Mouse (Mus musculus): ENCODE results near the gene Adora2b. TPM values are rescaled to one million over a fixed set of nuclear protein-coding genes. Genes with fewer than 3 reads are reported as not detected.

Adora2b gene
- polyA plus RNA-seq, 1 experiment from 2014 or later: 1.5 TPM

DNA sequence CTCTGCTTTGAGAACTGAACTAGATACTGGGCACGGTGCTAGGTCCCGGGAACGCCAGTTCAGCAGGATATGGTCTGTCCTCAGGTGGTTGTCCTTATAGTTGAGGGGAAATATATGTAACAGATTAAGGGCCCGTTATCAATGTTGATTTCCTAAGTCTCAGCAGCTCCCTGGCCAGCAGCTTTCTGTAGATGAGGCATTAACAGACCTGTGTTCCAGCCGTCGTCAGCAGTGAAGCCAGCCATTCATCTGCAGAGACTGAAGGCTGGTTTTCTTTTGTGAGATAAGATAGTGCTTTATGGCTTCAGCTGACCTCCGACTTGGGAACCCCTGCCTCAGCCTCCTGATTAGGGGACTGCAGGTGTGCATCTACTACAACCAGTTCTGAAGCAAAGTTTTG, 15.2 kb downstream of the Adora2b start:
- Histone ChIP-seq H3K4me1 (ENCODE audit: control insufficient read depth in 2 of 2, insufficient read depth in 2 of 2, low read length in 2 of 2) (peaks cover 3 to 7% of the 10 kb centered on the region in 2 experiments; a peak in 1 of 4 replicates), H3K27me3 (ENCODE audit: control insufficient read depth, insufficient read depth, low read length) (0 out of 2 replicates have a peak, but pooled peaks cover 12% of the 10 kb centered on the region), H3K27ac (replicated peaks in 1 of 2; ENCODE audit: control insufficient read depth in 1 of 2, insufficient read depth in 1 of 2, low read depth in 2 of 2, low read length in 2 of 2) (no peak overlapping the region), H3K9me3 (ENCODE audit: control insufficient read depth, low read length) (no peaks in the 10 kb centered on the region), H3K4me2 (ENCODE audit: low read length) (no peak overlapping the region), H3K36me3 (ENCODE audit: control insufficient read depth, insufficient read depth, low read length) (no peaks in the 10 kb centered on the region), H3K9ac (ENCODE audit: low read length) (no peak overlapping the region), H3K4me3 (ENCODE audit: control insufficient read depth in 1 of 2, insufficient read depth in 1 of 2, low read depth in 1 of 2, low read length in 2 of 2) (no peak overlapping the region)
- WGBS: 32% methylated on average over 7 of the region's 7 CpGs
- no peak for ATAC-seq (ENCODE audit: insufficient number of reproducible peaks, insufficient read depth, low FRiP score, low read depth)

DNA sequence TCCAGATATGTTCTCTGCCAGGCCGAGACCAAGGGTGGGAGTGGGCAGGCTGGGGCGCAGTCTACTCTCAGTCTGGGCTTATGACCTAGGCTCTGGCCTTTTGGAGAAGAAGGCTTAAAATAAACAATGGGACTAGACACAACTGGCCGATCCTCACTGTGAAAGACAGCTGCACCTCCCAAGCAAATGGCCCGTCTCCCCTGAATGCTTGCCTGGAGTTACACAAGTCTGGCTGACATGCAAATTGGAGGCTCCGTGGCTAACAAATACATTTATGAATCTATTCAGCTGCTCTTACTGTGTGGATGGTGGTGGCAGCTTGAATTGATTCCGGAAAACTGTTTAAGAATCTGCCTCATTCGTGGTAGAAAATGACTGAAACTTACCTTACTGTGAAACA, 16.9 kb downstream of the Adora2b start:
- WGBS: 87% methylated on average over 7 of the region's 7 CpGs
- no peak overlapping the region for H3K27ac ChIP-seq (replicated peaks in 1 of 2; ENCODE audit: control insufficient read depth in 1 of 2, insufficient read depth in 1 of 2, low read depth in 2 of 2, low read length in 2 of 2)
- no peaks in the 10 kb centered on the region for H3K36me3 ChIP-seq (ENCODE audit: control insufficient read depth, insufficient read depth, low read length)
- ATAC-seq (ENCODE audit: insufficient number of reproducible peaks, insufficient read depth, low FRiP score, low read depth): no peak
- H3K4me1 ChIP-seq (ENCODE audit: control insufficient read depth in 2 of 2, insufficient read depth in 2 of 2, low read length in 2 of 2): peaks cover 3 to 7% of the 10 kb centered on the region in 2 experiments; a peak in 1 of 4 replicates
- H3K9ac ChIP-seq (ENCODE audit: low read length): no peak overlapping the region
- H3K4me3 ChIP-seq (ENCODE audit: control insufficient read depth in 1 of 2, insufficient read depth in 1 of 2, low read depth in 1 of 2, low read length in 2 of 2): no peak overlapping the region
- 0 out of 2 replicates have a peak, but pooled peaks cover 5% of the 10 kb centered on the region for H3K27me3 ChIP-seq (ENCODE audit: control insufficient read depth, insufficient read depth, low read length)
- H3K4me2 ChIP-seq (ENCODE audit: low read length): no peak overlapping the region
- no peaks in the 10 kb centered on the region for H3K9me3 ChIP-seq (ENCODE audit: control insufficient read depth, low read length)

DNA sequence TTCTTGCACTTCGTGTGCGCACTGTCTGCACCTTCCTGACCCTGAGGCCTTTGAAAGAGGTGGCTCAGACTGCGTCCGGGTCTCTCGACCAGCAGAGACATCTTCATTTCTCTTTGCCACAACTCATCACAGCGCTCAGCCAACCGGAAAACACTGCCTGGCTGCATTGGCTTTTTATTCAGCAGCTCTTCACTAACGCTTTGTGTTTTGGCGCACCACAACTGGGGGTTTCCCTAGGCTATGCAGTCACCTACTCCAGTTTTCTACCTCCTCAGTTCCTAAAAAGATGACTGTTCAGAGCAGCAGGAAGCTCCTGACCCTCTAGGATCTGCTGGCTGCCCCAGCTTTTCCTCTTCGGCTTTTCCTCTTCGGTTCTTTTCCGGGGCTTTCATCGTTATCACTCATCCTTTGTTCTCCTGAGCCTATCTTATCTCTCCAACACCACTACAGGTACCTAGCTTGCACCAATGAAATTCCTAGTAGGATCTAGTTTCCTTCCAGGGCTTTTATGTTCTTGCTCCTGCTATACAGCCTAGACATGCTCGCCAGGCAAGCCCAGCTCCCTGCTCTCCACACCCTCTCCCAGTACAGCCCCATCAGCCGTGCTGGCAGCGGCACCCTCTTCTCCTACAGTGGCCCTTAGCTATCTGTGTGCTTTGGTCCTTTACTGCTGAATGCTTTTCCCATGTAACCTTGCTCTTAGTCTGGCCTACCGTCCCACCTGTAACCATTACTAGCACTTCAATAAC, 17.9 kb downstream of the Adora2b start:
- Histone ChIP-seq H3K9ac (ENCODE audit: low read length) (no peak overlapping the region), H3K27me3 (ENCODE audit: control insufficient read depth, insufficient read depth, low read length) (0 out of 2 replicates have a peak, but pooled peaks cover 5% of the 10 kb centered on the region), H3K9me3 (ENCODE audit: control insufficient read depth, low read length) (no peaks in the 10 kb centered on the region), H3K36me3 (ENCODE audit: control insufficient read depth, insufficient read depth, low read length) (no peaks in the 10 kb centered on the region), H3K4me3 (ENCODE audit: control insufficient read depth in 1 of 2, insufficient read depth in 1 of 2, low read depth in 1 of 2, low read length in 2 of 2) (no peak overlapping the region), H3K4me1 (ENCODE audit: control insufficient read depth in 2 of 2, insufficient read depth in 2 of 2, low read length in 2 of 2) (peaks cover 3 to 7% of the 10 kb centered on the region in 2 experiments; a peak in 1 of 4 replicates), H3K4me2 (ENCODE audit: low read length) (no peak overlapping the region), H3K27ac (replicated peaks in 1 of 2; ENCODE audit: control insufficient read depth in 1 of 2, insufficient read depth in 1 of 2, low read depth in 2 of 2, low read length in 2 of 2) (no peak overlapping the region)
- WGBS: 46% methylated on average over 17 of the region's 17 CpGs
- no peak for ATAC-seq (ENCODE audit: insufficient number of reproducible peaks, insufficient read depth, low FRiP score, low read depth)

DNA sequence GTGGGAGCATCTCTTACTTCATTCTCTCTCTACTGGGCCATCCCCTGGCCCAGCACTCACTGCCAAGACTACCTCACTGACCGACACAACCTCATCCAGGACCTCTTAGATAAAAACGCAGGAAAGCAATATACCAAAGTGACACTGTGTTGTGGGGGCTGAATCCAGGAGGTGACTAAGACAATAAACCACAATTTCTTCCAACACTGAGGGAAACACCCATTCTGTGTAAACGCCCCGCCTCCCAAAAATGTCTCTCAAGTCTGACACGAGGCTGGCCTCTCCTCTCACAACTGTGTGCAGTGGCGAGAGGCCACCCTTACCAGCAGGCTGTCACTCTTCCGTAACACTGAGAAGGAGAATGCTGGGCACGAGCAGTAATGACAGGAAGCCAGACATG, 19.6 kb downstream of the Adora2b start:
- Histone ChIP-seq H3K9me3 (ENCODE audit: control insufficient read depth, low read length) (no peaks in the 10 kb centered on the region), H3K4me1 (ENCODE audit: control insufficient read depth in 2 of 2, insufficient read depth in 2 of 2, low read length in 2 of 2) (peaks cover 3 to 7% of the 10 kb centered on the region in 2 experiments; a peak in 1 of 4 replicates), H3K27me3 (ENCODE audit: control insufficient read depth, insufficient read depth, low read length) (0 out of 2 replicates have a peak, but pooled peaks cover 5% of the 10 kb centered on the region), H3K36me3 (ENCODE audit: control insufficient read depth, insufficient read depth, low read length) (no peaks in the 10 kb centered on the region), H3K4me2 (ENCODE audit: low read length) (no peak overlapping the region), H3K27ac (replicated peaks in 1 of 2; ENCODE audit: control insufficient read depth in 1 of 2, insufficient read depth in 1 of 2, low read depth in 2 of 2, low read length in 2 of 2) (no peak overlapping the region), H3K4me3 (ENCODE audit: control insufficient read depth in 1 of 2, insufficient read depth in 1 of 2, low read depth in 1 of 2, low read length in 2 of 2) (no peak overlapping the region), H3K9ac (ENCODE audit: low read length) (no peak overlapping the region)
- 72% methylated on average over 8 of the region's 8 CpGs for WGBS
- no peak for ATAC-seq (ENCODE audit: insufficient number of reproducible peaks, insufficient read depth, low FRiP score, low read depth)

DNA sequence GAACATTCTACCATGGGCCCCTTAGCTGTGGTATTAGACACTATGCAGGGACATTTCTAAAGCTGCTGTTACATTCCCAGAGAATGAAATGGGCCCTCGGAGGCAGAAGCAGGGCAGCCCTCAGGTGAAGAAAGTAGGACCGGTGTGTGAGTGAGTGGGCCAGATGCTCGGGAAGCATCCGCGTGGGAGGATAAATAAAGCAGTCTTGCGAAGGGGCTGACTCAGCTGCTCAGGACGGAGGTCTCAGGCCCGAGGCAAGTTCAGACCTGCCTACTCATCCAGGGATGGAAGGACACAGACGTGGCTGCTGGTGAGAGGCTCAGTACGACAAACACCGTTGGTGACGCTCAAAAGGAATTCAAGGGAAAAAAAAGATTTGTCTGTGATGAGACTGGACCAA, 20.3 kb downstream of the Adora2b start:
- WGBS: 69% methylated on average over 12 of the region's 12 CpGs
- H3K9ac ChIP-seq (ENCODE audit: low read length): no peak overlapping the region
- H3K36me3 ChIP-seq (ENCODE audit: control insufficient read depth, insufficient read depth, low read length): no peaks in the 10 kb centered on the region
- H3K4me2 ChIP-seq (ENCODE audit: low read length): no peak overlapping the region
- peaks cover 0 to 7% of the 10 kb centered on the region in 2 experiments; a peak in 1 of 4 replicates for H3K4me1 ChIP-seq (ENCODE audit: control insufficient read depth in 2 of 2, insufficient read depth in 2 of 2, low read length in 2 of 2)
- H3K27ac ChIP-seq (replicated peaks in 1 of 2; ENCODE audit: control insufficient read depth in 1 of 2, insufficient read depth in 1 of 2, low read depth in 2 of 2, low read length in 2 of 2): no peak overlapping the region
- no peak overlapping the region for H3K4me3 ChIP-seq (ENCODE audit: control insufficient read depth in 1 of 2, insufficient read depth in 1 of 2, low read depth in 1 of 2, low read length in 2 of 2)
- H3K9me3 ChIP-seq (ENCODE audit: control insufficient read depth, low read length): no peaks in the 10 kb centered on the region
- 0 out of 2 replicates have a peak, but pooled peaks cover 5% of the 10 kb centered on the region for H3K27me3 ChIP-seq (ENCODE audit: control insufficient read depth, insufficient read depth, low read length)
- no peak for ATAC-seq (ENCODE audit: insufficient number of reproducible peaks, insufficient read depth, low FRiP score, low read depth)

DNA sequence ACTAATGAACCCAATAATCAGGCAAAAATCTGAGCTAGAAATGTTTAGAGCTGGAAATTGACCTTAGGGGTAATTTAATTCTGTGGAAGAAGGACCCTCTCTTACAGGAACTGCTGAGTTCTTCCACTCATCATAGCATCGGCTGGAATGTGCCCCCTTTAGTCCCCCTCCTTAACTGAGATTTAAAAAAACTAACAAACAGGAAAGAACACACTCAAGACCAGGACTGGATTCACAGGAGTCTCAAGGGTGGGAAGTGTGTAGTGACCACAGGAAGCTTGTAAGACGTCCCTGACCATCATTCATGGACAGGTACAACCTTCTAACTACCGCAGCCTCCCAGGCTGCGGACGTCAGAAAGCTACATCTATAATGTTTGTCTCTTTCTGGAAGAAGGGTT, 22.1 kb downstream of the Adora2b start:
- Histone ChIP-seq H3K9me3 (ENCODE audit: control insufficient read depth, low read length) (no peaks in the 10 kb centered on the region), H3K27ac (replicated peaks in 1 of 2; ENCODE audit: control insufficient read depth in 1 of 2, insufficient read depth in 1 of 2, low read depth in 2 of 2, low read length in 2 of 2) (no peak overlapping the region), H3K4me1 (ENCODE audit: control insufficient read depth in 2 of 2, insufficient read depth in 2 of 2, low read length in 2 of 2) (0 out of 4 replicates have a peak, but pooled peaks cover 0 to 7% of the 10 kb centered on the region in 2 experiments), H3K4me2 (ENCODE audit: low read length) (no peak overlapping the region), H3K27me3 (ENCODE audit: control insufficient read depth, insufficient read depth, low read length) (no peaks in the 10 kb centered on the region), H3K4me3 (ENCODE audit: control insufficient read depth in 1 of 2, insufficient read depth in 1 of 2, low read depth in 1 of 2, low read length in 2 of 2) (no peak overlapping the region), H3K9ac (ENCODE audit: low read length) (no peak overlapping the region), H3K36me3 (ENCODE audit: control insufficient read depth, insufficient read depth, low read length) (no peaks in the 10 kb centered on the region)
- ATAC-seq (ENCODE audit: insufficient number of reproducible peaks, insufficient read depth, low FRiP score, low read depth): no peak
- WGBS: 50% methylated on average over 5 of the region's 5 CpGs

DNA sequence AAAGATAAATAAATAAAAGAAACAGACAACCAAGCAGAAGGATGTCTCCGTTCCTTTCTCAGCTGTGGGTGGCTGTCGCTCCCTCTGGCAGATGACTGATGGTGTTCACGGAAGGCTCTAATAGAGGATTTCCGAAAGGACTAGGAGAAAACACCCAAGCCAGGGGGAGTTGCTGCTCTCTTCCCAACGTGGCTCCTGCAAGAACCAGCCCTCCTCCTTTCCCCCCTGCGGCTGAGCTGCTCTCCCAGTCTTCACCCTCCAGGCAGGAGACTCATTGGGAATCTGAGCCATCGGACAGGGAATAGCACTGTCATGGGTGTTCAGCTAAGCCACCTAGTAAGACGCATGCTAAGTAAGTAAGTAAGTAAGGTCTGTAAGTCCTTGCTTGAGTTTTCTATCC, 28.3 kb downstream of the Adora2b start:
- H3K9me3 ChIP-seq (ENCODE audit: control insufficient read depth, low read length): no peaks in the 10 kb centered on the region
- no peak overlapping the region for H3K9ac ChIP-seq (ENCODE audit: low read length)
- H3K27ac ChIP-seq (replicated peaks in 1 of 2; ENCODE audit: control insufficient read depth in 1 of 2, insufficient read depth in 1 of 2, low read depth in 2 of 2, low read length in 2 of 2): no peak overlapping the region
- no peak overlapping the region for H3K4me2 ChIP-seq (ENCODE audit: low read length)
- H3K4me3 ChIP-seq (ENCODE audit: control insufficient read depth in 1 of 2, insufficient read depth in 1 of 2, low read depth in 1 of 2, low read length in 2 of 2): no peak overlapping the region
- H3K4me1 ChIP-seq (ENCODE audit: control insufficient read depth in 2 of 2, insufficient read depth in 2 of 2, low read length in 2 of 2): peaks cover 0 to 6% of the 10 kb centered on the region in 2 experiments; a peak in 1 of 4 replicates
- H3K36me3 ChIP-seq (ENCODE audit: control insufficient read depth, insufficient read depth, low read length): no peaks in the 10 kb centered on the region
- WGBS: 47% methylated on average over 8 of the region's 8 CpGs
- ATAC-seq (ENCODE audit: insufficient number of reproducible peaks, insufficient read depth, low FRiP score, low read depth): no peak
- H3K27me3 ChIP-seq (ENCODE audit: control insufficient read depth, insufficient read depth, low read length): no peaks in the 10 kb centered on the region

Measured in heart, embryonic 14.5 days (tissue).